Mouse (Mus musculus): ENCODE measurements around the gene Syt1. TPM values are rescaled to one million over a fixed set of nuclear protein-coding genes. Genes with fewer than 3 reads are reported as not detected.
A peak's percentile ranks its signal among the peaks of the same experiment; 100 is the strongest.

Syt1 gene
- polyA plus RNA-seq, 1 experiment = 748 TPM

GRCm38 (mm10) chr10:108892441-108892840 lies 118.3 kb downstream of the Syt1 start:
- no peak overlapping the region for H3K27ac ChIP-seq (ENCODE audit: insufficient read depth, low read length)
- no peak overlapping the region for H3K4me3 ChIP-seq (ENCODE audit: insufficient read depth, low read length)
- TF ChIP-seq POLR2A (IDR thresholded peaks at IDR 0.05; ENCODE audit: extremely low read depth, insufficient read depth, low read length) = no peak
- TF ChIP-seq CTCF (IDR thresholded peaks at IDR 0.05; ENCODE audit: extremely low read depth, insufficient read depth, low read length) = no peak
- H3K4me1 ChIP-seq (ENCODE audit: control insufficient read depth, insufficient read depth, low read length) = no peaks in the 10 kb centered on the region; the same call in 1 of the 2 replicates

DNA sequence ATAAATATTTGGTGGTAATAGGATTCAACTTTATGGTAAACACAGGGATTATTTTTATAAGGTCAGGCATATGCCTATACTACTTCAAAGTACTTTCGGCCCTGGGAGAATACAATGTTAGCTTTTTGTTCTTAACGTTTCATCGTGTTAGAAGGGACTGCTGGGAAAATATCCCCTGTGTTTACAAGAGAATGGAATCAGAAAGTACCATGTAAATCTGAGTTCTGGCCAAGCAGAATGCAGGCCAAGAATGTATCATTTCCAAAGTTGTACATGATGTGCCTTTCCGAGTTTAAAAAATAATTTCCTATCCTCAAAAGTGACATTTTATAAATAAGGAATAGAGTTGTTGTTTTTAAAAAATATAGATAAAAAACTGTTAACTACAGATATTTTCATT lies 121.7 kb downstream of the Syt1 start:
- no peak for TF ChIP-seq POLR2A (IDR thresholded peaks at IDR 0.05; ENCODE audit: extremely low read depth, insufficient read depth, low read length)
- TF ChIP-seq CTCF (IDR thresholded peaks at IDR 0.05; ENCODE audit: extremely low read depth, insufficient read depth, low read length) = no peak
- Histone ChIP-seq H3K4me1 (ENCODE audit: control insufficient read depth, insufficient read depth, low read length) (no peaks in the 10 kb centered on the region; the same call in 1 of the 2 replicates), H3K27ac (ENCODE audit: insufficient read depth, low read length) (no peak overlapping the region), H3K4me3 (ENCODE audit: insufficient read depth, low read length) (no peak overlapping the region)

GRCm38 (mm10) chr10:108886781-108887180 lies 124.0 kb downstream of the Syt1 start:
- TF ChIP-seq CTCF (IDR thresholded peaks at IDR 0.05; ENCODE audit: extremely low read depth, insufficient read depth, low read length) (no peak), POLR2A (IDR thresholded peaks at IDR 0.05; ENCODE audit: extremely low read depth, insufficient read depth, low read length) (no peak)
- Histone ChIP-seq H3K27ac (ENCODE audit: insufficient read depth, low read length) (no peak overlapping the region), H3K4me3 (ENCODE audit: insufficient read depth, low read length) (no peak overlapping the region), H3K4me1 (ENCODE audit: control insufficient read depth, insufficient read depth, low read length) (no peaks in the 10 kb centered on the region; the same call in 1 of the 2 replicates)

- Histone ChIP-seq H3K4me3 (ENCODE audit: insufficient read depth, low read length) (no peak overlapping the region), H3K4me1 (ENCODE audit: control insufficient read depth, insufficient read depth, low read length) (no peaks in the 10 kb centered on the region; the same call in 1 of the 2 replicates), H3K27ac (ENCODE audit: insufficient read depth, low read length) (no peak overlapping the region)
- TF ChIP-seq CTCF (IDR thresholded peaks at IDR 0.05; ENCODE audit: extremely low read depth, insufficient read depth, low read length) (no peak), POLR2A (IDR thresholded peaks at IDR 0.05; ENCODE audit: extremely low read depth, insufficient read depth, low read length) (no peak)
These were observed 125.0 kb downstream of the Syt1 start for GRCm38 (mm10) chr10:108885769-108886168.

DNA sequence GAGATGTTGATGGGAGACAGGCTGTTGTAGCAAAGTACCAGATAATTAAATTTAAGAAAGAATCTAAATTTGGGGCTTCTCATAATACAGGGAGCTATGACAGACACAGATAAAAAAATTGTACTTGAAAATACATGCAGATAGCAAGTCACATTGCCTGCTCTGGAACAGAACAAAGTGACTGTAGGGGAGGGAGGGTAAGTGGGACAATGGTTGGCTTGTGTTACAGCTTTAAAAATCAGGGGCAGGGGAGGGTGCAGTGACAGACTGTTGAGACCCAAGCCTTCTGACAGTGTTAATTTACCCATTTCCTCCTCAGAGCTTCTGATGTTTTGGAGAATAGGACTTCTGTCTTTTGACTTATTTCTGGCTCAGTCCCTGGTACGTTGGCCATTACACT lies 126.3 kb downstream of the Syt1 start:
- no peak overlapping the region for H3K4me3 ChIP-seq (ENCODE audit: insufficient read depth, low read length)
- H3K27ac ChIP-seq (ENCODE audit: insufficient read depth, low read length) = peak overlapping the region; percentile 1; the same call in 1 of the 2 replicates
- H3K4me1 ChIP-seq (ENCODE audit: control insufficient read depth, insufficient read depth, low read length) = no peaks in the 10 kb centered on the region; the same call in 1 of the 2 replicates
- TF ChIP-seq POLR2A (IDR thresholded peaks at IDR 0.05; ENCODE audit: extremely low read depth, insufficient read depth, low read length) = no peak
- no peak for TF ChIP-seq CTCF (IDR thresholded peaks at IDR 0.05; ENCODE audit: extremely low read depth, insufficient read depth, low read length)

GRCm38 (mm10) chr10:108880372-108880771 lies 130.4 kb downstream of the Syt1 start:
- Histone ChIP-seq H3K27ac (ENCODE audit: insufficient read depth, low read length) (no peak overlapping the region), H3K4me1 (ENCODE audit: control insufficient read depth, insufficient read depth, low read length) (peaks cover 2% of the 10 kb centered on the region; the same call in 1 of the 2 replicates), H3K4me3 (ENCODE audit: insufficient read depth, low read length) (no peak overlapping the region)
- TF ChIP-seq CTCF (IDR thresholded peaks at IDR 0.05; ENCODE audit: extremely low read depth, insufficient read depth, low read length) (no peak), POLR2A (IDR thresholded peaks at IDR 0.05; ENCODE audit: extremely low read depth, insufficient read depth, low read length) (no peak)

- no peak overlapping the region for H3K27ac ChIP-seq (ENCODE audit: insufficient read depth, low read length)
- no peak for TF ChIP-seq CTCF (IDR thresholded peaks at IDR 0.05; ENCODE audit: extremely low read depth, insufficient read depth, low read length)
- TF ChIP-seq POLR2A (IDR thresholded peaks at IDR 0.05; ENCODE audit: extremely low read depth, insufficient read depth, low read length) = no peak
- no peak overlapping the region for H3K4me3 ChIP-seq (ENCODE audit: insufficient read depth, low read length)
- H3K4me1 ChIP-seq (ENCODE audit: control insufficient read depth, insufficient read depth, low read length) = peaks cover 6% of the 10 kb centered on the region
These were observed 135.1 kb downstream of the Syt1 start for GRCm38 (mm10) chr10:108875730-108876129.

DNA sequence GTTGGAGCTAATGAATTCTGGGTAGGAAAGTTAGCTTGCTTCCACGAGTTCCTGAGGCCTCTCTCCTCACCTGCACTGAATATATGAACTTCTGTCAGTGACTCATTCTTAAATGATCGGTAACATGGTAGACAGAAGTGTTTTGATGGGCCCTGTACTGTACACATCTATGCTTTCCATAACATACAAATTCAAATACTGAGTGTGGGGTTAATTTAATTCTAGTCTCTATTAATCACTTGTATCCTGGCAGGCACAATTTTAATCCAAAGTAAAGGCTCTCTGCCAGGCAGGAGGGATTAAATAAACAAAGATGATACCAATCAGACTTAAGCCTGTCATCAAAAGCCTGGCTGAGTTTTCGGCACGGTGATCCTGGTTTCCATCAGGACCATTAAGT lies 136.1 kb downstream of the Syt1 start:
- H3K27ac ChIP-seq (ENCODE audit: insufficient read depth, low read length) = no peak overlapping the region
- TF ChIP-seq POLR2A (IDR thresholded peaks at IDR 0.05; ENCODE audit: extremely low read depth, insufficient read depth, low read length) = no peak
- peaks cover 6% of the 10 kb centered on the region for H3K4me1 ChIP-seq (ENCODE audit: control insufficient read depth, insufficient read depth, low read length)
- no peak overlapping the region for H3K4me3 ChIP-seq (ENCODE audit: insufficient read depth, low read length)

- H3K4me3 ChIP-seq (ENCODE audit: insufficient read depth, low read length) = no peak overlapping the region
- TF ChIP-seq CTCF (IDR thresholded peaks at IDR 0.05; ENCODE audit: extremely low read depth, insufficient read depth, low read length) (no peak), POLR2A (IDR thresholded peaks at IDR 0.05; ENCODE audit: extremely low read depth, insufficient read depth, low read length) (no peak)
- H3K27ac ChIP-seq (ENCODE audit: insufficient read depth, low read length) = no peak overlapping the region
- peaks cover 8% of the 10 kb centered on the region for H3K4me1 ChIP-seq (ENCODE audit: control insufficient read depth, insufficient read depth, low read length)
These were observed 138.4 kb downstream of the Syt1 start for GRCm38 (mm10) chr10:108872359-108872758.

DNA sequence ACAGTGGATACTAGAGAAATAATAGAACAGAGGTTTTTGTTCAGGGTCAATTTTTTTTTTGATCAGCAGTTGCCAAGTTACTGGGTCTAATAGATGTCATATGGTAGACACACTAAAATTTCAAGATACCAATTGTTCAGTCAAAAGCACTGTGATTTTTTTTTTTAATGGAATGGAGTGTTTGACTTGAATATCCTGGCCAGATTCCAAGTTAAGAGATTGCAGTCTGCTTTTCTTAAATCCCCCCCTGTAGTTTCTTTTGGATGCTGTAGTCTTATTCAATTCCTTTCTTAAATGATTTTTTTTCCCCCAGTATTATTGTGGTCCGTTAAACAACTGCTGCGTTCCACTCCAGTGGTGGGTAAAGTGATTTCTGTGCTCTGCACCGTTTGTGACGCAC lies 140.2 kb downstream of the Syt1 start:
- TF ChIP-seq POLR2A (IDR thresholded peaks at IDR 0.05; ENCODE audit: extremely low read depth, insufficient read depth, low read length) (no peak), CTCF (IDR thresholded peaks at IDR 0.05; ENCODE audit: extremely low read depth, insufficient read depth, low read length) (no peak)
- Histone ChIP-seq H3K27ac (ENCODE audit: insufficient read depth, low read length) (no peak overlapping the region), H3K4me3 (ENCODE audit: insufficient read depth, low read length) (no peak overlapping the region), H3K4me1 (ENCODE audit: control insufficient read depth, insufficient read depth, low read length) (peaks cover 6% of the 10 kb centered on the region)

All from cortical plate, adult 2 months (tissue).